Mouse (Mus musculus) bone marrow macrophage, adult 2 months (primary cell): ENCODE results near the gene Rex1bd.

Source experiments
- CTCF ChIP-seq: IDR thresholded peaks from 2 replicates; pipeline ENCODE4 v1.5.1; 2012; ENCODE audit warnings: low read depth, mild to moderate bottlenecking, low read length, moderate library complexity
- POLR2A ChIP-seq: IDR thresholded peaks from 2 replicates; pipeline ENCODE4 v1.6.1; 2012; ENCODE audit warnings: mild to moderate bottlenecking, low read depth, low read length, borderline replicate concordance

DNA sequence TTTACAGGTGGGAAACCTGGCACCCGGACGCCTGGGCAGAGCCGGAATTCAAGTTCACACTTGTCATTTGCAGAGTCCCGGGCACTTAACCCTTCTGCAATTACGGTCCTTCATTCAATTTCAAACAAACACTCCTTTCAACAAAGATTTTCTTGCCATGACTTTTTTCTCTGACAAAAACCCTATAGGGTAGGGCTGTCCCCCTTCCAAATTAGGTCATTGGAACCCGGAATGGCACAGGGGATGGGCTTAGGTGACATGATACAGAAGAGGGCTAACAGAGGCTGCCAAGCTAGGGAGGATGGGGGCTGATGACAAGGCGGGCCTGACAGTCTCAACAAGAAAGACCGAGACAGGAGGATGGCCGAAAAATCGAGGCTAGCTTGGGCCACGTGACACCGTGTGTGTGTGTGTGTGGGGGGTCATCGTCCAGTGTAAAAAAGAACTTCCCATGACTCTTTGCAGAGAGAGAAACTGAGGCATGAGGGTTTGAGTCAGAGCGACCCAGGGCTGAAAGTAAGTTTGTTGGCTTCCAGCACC lies 17.6 kb downstream of the Rex1bd start:
- TF ChIP-seq POLR2A (no peak), CTCF (no peak)
